Mouse (Mus musculus) midbrain, embryonic 14.5 days (tissue): ENCODE data around the gene Nepn. TPM values are rescaled to one million over a fixed set of nuclear protein-coding genes. Genes with fewer than 3 reads are reported as not detected.

Experiments used
- ATAC-seq: fragments of 200-750 bp; cut with Nextera tagmentation; 2 replicates; pipeline ENCODE4 v1.8.0; 2017; ENCODE audit warnings: moderate number of reproducible peaks, moderate library complexity; ENCODE audit not compliant: low FRiP score, low TSS enrichment
- DNase-seq: peaks from one replicate; pipeline ENCODE4 v3.0.0-alpha.2; 2015
- H3K27ac ChIP-seq: fragments of 300-500 bp; sonication (generic); replicated peaks from 2 replicates; pipeline ENCODE4 v1.5.1; 2014; ENCODE audit warnings: mild to moderate bottlenecking, low read depth, low read length, moderate library complexity
- H3K27me3 ChIP-seq: fragments of 300-500 bp; sonication (generic); 2 replicates; pipeline ENCODE4 v1.6.1; 2014; ENCODE audit warnings: low read length, control low read depth, mixed read lengths; ENCODE audit not compliant: control insufficient read depth, insufficient read depth
- H3K36me3 ChIP-seq: fragments of 300-500 bp; sonication (generic); 2 replicates; pipeline ENCODE4 v1.6.1; 2014; ENCODE audit warnings: low read length, control low read depth; ENCODE audit not compliant: control insufficient read depth, insufficient read depth
- H3K4me1 ChIP-seq: fragments of 300-500 bp; sonication (generic); 2 replicates; pipeline ENCODE4 v1.6.1; 2014; ENCODE audit warnings: mild to moderate bottlenecking, antibody characterized with exemption, low read length, control low read depth; ENCODE audit not compliant: control insufficient read depth, insufficient read depth
- H3K4me2 ChIP-seq: fragments of 300-500 bp; sonication (generic); 2 replicates; pipeline ENCODE4 v1.6.1; 2014; ENCODE audit warnings: mild to moderate bottlenecking, low read length, moderate library complexity
- H3K4me3 ChIP-seq: fragments of 300-500 bp; sonication (generic); replicated peaks from 2 replicates; pipeline ENCODE4 v1.5.1; 2014; ENCODE audit warnings: low read depth, low read length
- H3K9ac ChIP-seq: fragments of 300-500 bp; sonication (generic); replicated peaks from 2 replicates; pipeline ENCODE4 v1.6.1; 2014; ENCODE audit warnings: mild to moderate bottlenecking, low read length, moderate library complexity
- H3K9me3 ChIP-seq: fragments of 300-500 bp; sonication (generic); 2 replicates; pipeline ENCODE4 v1.6.1; 2016; ENCODE audit warnings: low read length, control low read depth, mixed read lengths; ENCODE audit not compliant: control insufficient read depth
- WGBS: fragments of 180-500 bp; shearing (Covaris S2); extraction: QIAGEN DNeasy Blood & Tissue Kit; methylation state at CpG from one replicate; pipeline ENCODE4 v1.1.7; 2014; 5-methylcytosine and 5-hydroxymethylcytosine counted together
- polyA plus RNA-seq: library from polyadenylated mRNA; unstranded; fragments of >200 nt; fragmentation: Nextera tagmentation; extraction: Ambion mirVana; gene quantifications from 2 replicates; pipeline ENCODE4 v1.2.1, GENCODE M21; 2014

Nepn gene
- polyA plus RNA-seq, 1 experiment from 2014 or later: not detected

DNA sequence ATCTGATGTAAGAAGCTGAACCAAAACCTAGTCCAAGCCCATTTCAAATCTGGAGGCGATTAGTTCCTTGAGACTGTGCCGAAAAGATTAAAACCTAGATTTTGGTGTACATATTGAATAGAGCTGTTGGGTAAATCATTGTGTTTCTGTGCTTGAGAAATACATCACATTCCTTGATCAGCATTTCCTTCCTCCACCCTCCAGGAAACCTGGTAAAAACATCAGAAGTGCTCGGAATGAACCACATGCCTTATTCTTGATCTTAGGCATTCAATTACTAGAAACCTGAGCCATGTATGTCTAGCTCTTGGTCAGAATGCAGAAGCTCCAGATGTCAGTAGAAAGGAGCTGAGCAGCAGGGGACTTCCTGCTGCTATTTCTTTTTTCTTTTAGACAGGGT, 666 bp downstream of the Nepn start:
- Histone ChIP-seq H3K27me3 (no peaks in the 10 kb centered on the region), H3K36me3 (no peaks in the 10 kb centered on the region), H3K4me2 (no peak overlapping the region), H3K4me1 (no peaks in the 10 kb centered on the region), H3K9me3 (no peaks in the 10 kb centered on the region), H3K4me3 (no peak overlapping the region), H3K9ac (no peak overlapping the region), H3K27ac (no peak overlapping the region)
- no peak for DNase-seq
- no peak for ATAC-seq
- 85% methylated on average over 3 of the region's 3 CpGs for WGBS

DNA sequence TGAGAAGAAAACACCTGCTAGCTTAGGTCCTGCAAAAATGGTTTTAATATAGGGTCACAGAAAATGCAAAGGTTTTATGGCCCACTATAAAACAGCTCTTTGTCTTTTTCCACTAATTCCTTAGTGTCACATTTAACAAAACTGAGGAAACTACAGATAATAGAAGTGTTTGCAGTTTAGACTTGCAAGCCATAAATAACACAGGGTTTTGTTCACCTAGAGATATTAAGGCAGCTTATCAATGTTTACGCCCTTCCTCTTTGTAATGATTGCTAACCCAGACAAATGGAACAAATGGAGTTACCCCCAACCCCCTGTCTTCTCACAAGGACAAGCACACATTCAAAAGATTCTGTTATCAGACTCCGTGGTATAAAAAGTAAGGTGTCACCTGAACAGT, 2.4 kb downstream of the Nepn start:
- H3K27ac ChIP-seq: no peak overlapping the region
- DNase-seq (no peak), ATAC-seq (no peak)
- H3K27me3 ChIP-seq: no peaks in the 10 kb centered on the region
- 80% methylated on average over 2 of the region's 2 CpGs for WGBS
- no peaks in the 10 kb centered on the region for H3K9me3 ChIP-seq
- no peaks in the 10 kb centered on the region for H3K4me1 ChIP-seq
- no peaks in the 10 kb centered on the region for H3K36me3 ChIP-seq
- H3K4me3 ChIP-seq: no peak overlapping the region
- H3K9ac ChIP-seq: no peak overlapping the region
- no peak overlapping the region for H3K4me2 ChIP-seq

DNA sequence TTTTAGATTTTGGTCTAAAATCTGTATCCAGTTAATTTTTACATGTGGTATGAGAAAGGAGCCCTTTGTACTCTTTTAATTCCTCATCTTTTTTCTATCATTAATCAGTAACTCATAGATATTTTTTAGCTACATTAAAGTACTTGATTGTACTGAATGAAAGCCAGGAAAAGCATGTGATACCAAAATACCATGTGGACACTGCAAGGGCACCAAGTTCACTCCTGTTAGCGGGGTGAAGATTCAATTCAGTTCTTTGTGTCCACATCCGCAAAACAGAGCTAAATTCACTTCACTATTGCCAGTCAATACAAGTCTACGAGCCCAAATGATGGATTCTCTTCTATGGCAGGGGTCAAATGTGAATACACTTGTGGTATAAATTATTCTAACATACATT, 7.9 kb downstream of the Nepn start:
- Histone ChIP-seq H3K27ac (no peak overlapping the region), H3K36me3 (no peaks in the 10 kb centered on the region), H3K4me2 (no peak overlapping the region), H3K4me1 (no peaks in the 10 kb centered on the region), H3K9ac (no peak overlapping the region), H3K27me3 (no peaks in the 10 kb centered on the region), H3K4me3 (no peak overlapping the region), H3K9me3 (no peaks in the 10 kb centered on the region)
- 91% methylated on average over 3 of the region's 3 CpGs for WGBS
- DNase-seq (no peak), ATAC-seq (no peak)

DNA sequence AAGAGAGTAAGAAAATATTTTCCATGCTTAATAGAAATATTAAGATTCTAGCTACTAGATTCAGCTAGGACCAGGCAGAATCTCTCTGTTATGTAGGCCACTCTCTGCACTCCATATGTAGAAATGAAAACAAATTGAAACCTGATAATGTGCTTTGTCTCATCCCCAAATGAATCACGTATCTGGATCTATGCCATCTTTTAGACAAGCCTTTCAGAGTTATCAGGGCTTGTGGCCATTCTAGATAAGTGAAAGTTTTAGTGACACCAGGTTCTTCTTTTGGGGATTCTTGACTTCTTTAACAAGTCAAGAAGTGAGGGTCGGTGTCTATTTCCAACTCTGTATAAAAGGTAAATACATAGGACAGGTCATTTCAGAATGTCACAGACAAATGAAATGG, 9.9 kb downstream of the Nepn start:
- H3K36me3 ChIP-seq: no peaks in the 10 kb centered on the region
- H3K9ac ChIP-seq: no peak overlapping the region
- H3K4me2 ChIP-seq: no peak overlapping the region
- DNase-seq: no peak
- 85% methylated on average over 2 of the region's 2 CpGs for WGBS
- no peaks in the 10 kb centered on the region for H3K27me3 ChIP-seq
- ATAC-seq: no peak
- H3K27ac ChIP-seq: no peak overlapping the region
- H3K9me3 ChIP-seq: no peaks in the 10 kb centered on the region
- H3K4me3 ChIP-seq: no peak overlapping the region
- no peaks in the 10 kb centered on the region for H3K4me1 ChIP-seq

DNA sequence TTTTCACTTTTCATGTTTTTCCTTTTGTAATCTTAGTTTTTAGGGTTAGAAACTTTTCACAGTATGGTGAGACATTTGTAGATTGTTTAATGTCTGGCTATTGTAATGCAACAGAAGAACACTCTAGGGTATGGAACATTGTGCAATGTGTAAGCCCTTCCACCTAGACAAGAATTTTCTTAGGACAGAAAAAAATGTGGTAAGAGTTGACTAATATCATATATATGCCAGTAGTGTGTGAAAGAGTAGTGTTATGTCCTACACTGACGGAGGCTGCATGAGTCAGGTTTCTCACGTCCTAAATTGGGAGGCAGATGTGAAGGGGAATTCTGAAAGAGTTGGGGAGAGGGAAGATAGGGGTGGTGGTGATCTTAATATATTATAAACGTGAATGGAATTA, 10.9 kb downstream of the Nepn start:
- 71% methylated on average over 3 of the region's 3 CpGs for WGBS
- no peaks in the 10 kb centered on the region for H3K9me3 ChIP-seq
- DNase-seq (no peak), ATAC-seq (no peak)
- H3K4me3 ChIP-seq: no peak overlapping the region
- no peaks in the 10 kb centered on the region for H3K27me3 ChIP-seq
- H3K4me1 ChIP-seq: no peaks in the 10 kb centered on the region
- no peak overlapping the region for H3K4me2 ChIP-seq
- no peaks in the 10 kb centered on the region for H3K36me3 ChIP-seq
- H3K27ac ChIP-seq: no peak overlapping the region
- H3K9ac ChIP-seq: no peak overlapping the region

DNA sequence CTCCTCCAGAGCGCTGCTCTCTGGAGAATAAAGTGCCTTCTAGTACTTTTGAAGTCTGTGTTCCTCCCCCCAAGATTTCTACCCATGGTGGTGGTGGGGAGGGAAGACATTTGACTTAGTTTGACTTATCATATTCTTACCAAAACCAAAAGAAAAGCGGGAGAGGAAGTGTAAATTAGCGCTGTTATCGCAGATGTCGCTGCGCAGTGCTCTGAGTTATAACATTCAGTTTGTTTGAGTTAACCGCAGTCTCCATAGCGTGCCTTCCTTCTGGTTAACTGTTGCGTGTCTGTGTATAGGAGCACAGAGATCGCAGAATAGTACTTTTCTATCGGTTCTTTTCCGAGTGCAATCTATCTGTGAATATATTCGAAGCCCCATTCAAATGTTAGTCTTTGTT, 16.4 kb downstream of the Nepn start:
- no peak overlapping the region for H3K4me3 ChIP-seq
- H3K27me3 ChIP-seq: no peaks in the 10 kb centered on the region
- H3K27ac ChIP-seq: no peak overlapping the region
- no peaks in the 10 kb centered on the region for H3K9me3 ChIP-seq
- no peak overlapping the region for H3K4me2 ChIP-seq
- WGBS: 92% methylated on average over 13 of the region's 13 CpGs
- no peak overlapping the region for H3K9ac ChIP-seq
- DNase-seq: no peak
- ATAC-seq: no peak
- no peaks in the 10 kb centered on the region for H3K36me3 ChIP-seq
- H3K4me1 ChIP-seq: no peaks in the 10 kb centered on the region

DNA sequence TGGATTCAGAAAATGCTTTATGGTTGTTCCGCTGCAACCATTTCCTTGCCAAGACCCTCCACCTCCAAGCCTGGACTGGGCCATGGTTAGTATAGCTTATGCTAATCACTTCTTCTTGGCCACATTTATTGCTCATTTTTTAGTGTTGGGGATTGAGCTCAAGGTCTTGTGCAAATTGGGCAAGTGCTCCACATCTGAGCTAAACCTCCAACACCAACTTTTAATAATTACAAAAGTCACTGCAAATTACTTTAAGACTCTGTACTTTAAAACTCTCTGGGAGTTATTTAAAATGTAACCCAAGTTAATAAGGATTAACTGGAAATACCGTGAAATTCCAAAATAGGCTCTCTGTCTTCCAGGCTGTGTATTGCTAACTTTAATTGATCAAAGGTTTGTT, 18.8 kb downstream of the Nepn start:
- H3K36me3 ChIP-seq: no peaks in the 10 kb centered on the region
- no peak overlapping the region for H3K9ac ChIP-seq
- no peaks in the 10 kb centered on the region for H3K9me3 ChIP-seq
- H3K4me3 ChIP-seq: no peak overlapping the region
- H3K4me2 ChIP-seq: no peak overlapping the region
- no peaks in the 10 kb centered on the region for H3K27me3 ChIP-seq
- H3K27ac ChIP-seq: no peak overlapping the region
- no peaks in the 10 kb centered on the region for H3K4me1 ChIP-seq
- WGBS: 90% methylated on average over 2 of the region's 2 CpGs
- DNase-seq (no peak), ATAC-seq (no peak)

DNA sequence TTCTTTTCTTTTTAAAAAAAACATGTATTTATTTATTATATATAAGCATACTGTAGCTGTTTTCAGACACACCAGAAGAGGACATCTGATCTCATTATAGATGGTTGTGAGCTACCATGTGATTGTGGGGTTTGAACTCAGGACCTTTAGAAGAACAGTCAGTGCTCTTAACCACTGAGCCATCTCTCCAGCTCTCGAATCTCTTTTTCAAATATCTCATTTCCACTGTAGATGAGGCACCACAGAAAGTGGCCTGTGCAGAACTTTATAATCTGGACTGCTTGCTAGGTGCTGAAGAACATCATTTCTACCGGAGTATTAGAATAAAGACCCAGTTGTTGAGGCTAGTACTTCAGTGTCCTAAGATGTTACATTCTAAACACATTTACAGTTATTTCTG, 26.2 kb downstream of the Nepn start:
- no peaks in the 10 kb centered on the region for H3K27me3 ChIP-seq
- WGBS: 81% methylated on average over 2 of the region's 2 CpGs
- H3K4me1 ChIP-seq: peaks cover 16% of the 10 kb centered on the region
- no peak overlapping the region for H3K27ac ChIP-seq
- DNase-seq (no peak), ATAC-seq (no peak)
- H3K36me3 ChIP-seq: no peaks in the 10 kb centered on the region
- no peak overlapping the region for H3K4me2 ChIP-seq
- no peak overlapping the region for H3K4me3 ChIP-seq
- H3K9me3 ChIP-seq: no peaks in the 10 kb centered on the region
- H3K9ac ChIP-seq: no peak overlapping the region

DNA sequence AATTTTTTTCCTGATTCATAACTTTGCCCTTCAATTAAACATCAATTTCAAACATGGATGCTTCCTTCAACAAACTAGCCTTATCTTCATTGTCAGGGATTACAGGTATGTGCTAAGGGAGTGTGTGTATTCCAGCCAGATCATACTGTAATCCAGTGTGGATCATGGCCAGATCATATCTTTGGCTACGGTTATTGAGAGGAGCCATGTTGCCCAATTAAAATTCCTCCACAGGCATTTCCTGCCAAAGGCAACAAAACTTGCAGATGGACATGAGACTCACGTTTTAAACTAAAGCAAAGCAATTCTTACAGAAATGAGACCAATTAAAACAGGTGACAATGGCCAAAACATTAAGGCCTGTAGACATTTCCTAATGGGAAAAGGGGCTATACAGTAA, 27.7 kb downstream of the Nepn start:
- 80% methylated on average over 2 of the region's 2 CpGs for WGBS
- Histone ChIP-seq H3K4me3 (peak overlapping the region; percentile 93; the same call in 1 of the 2 replicates), H3K27ac (peak overlapping the region; percentile 74), H3K27me3 (no peaks in the 10 kb centered on the region), H3K9me3 (no peaks in the 10 kb centered on the region), H3K9ac (peak overlapping the region; percentile 53; the same call in 1 of the 2 replicates), H3K36me3 (no peaks in the 10 kb centered on the region), H3K4me2 (peak overlapping the region; percentile 60), H3K4me1 (peaks cover 16% of the 10 kb centered on the region)
- ATAC-seq (no peak), DNase-seq (no peak)
